Mouse (Mus musculus) lung, adult 2 months (tissue): ENCODE data around the gene Gnb3.

ENCODE experiments used
- CTCF ChIP-seq: fragments of 200-500 bp; IDR thresholded peaks from 2 replicates; pipeline ENCODE4 v1.5.1; 2011; ENCODE audit warnings: mild to moderate bottlenecking, low read length, control low read depth; ENCODE audit not compliant: insufficient read depth
- POLR2A ChIP-seq: fragments of 200-500 bp; IDR thresholded peaks from 2 replicates; pipeline ENCODE4 v1.6.1; 2011; ENCODE audit warnings: low read depth, mild to moderate bottlenecking, control low read depth, low read length, borderline replicate concordance; ENCODE audit errors: extremely low read depth

DNA sequence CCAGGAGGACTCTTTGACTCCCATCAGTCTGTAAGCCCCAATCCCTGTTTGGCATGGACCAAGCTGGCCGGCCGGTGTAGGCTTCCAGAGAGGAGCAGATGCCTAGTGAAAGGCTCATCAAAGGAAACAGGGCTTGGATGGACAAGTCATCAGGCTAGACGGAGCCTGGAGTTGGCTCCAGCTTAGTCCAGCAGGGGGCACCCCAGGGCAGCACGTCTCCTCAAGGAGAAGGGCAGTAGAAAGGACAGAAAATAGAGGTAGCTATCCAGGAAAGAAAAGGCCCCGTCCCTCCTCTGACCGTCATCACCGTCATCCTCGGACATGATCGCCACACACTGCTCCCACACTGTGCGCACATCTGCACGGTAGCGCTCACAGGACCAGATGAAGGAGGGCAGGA lies 19.6 kb upstream of the Gnb3 start:
- TF ChIP-seq POLR2A = no peak
- peak; percentile 87 for TF ChIP-seq CTCF
